Mouse (Mus musculus) liver, embryonic 11.5 days (tissue): ENCODE data around the gene Tbx4. TPM values are rescaled to one million over a fixed set of nuclear protein-coding genes. Genes with fewer than 3 reads are reported as not detected.

Source experiments
- ATAC-seq: fragments of 200-750 bp; cut with Nextera tagmentation; replicated peaks from 2 replicates; pipeline ENCODE4 v1.8.0; 2017; ENCODE audit warnings: moderate number of reproducible peaks, mild to moderate bottlenecking, moderate TSS enrichment, moderate library complexity; ENCODE audit not compliant: low FRiP score
- DNase-seq: peaks from one replicate; pipeline ENCODE4 v3.0.0-alpha.2; 2017; ENCODE audit warnings: low spot score
- H3K27ac ChIP-seq: fragments of 300-500 bp; sonication (generic); 2 replicates; pipeline ENCODE4 v1.5.1; 2014; ENCODE audit warnings: mild to moderate bottlenecking, low read depth, low read length, control low read depth
- H3K27me3 ChIP-seq: fragments of 300-500 bp; sonication (generic); replicated peaks from 2 replicates; pipeline ENCODE4 v1.6.1; 2014; ENCODE audit warnings: low read length, mixed read lengths; ENCODE audit not compliant: control insufficient read depth, insufficient read depth
- H3K36me3 ChIP-seq: fragments of 300-500 bp; sonication (generic); 2 replicates; pipeline ENCODE4 v1.6.1; 2014; ENCODE audit warnings: mild to moderate bottlenecking, low read length, moderate library complexity, mixed read lengths; ENCODE audit not compliant: control insufficient read depth, insufficient read depth
- H3K4me1 ChIP-seq: fragments of 300-500 bp; sonication (generic); replicated peaks from 2 replicates; pipeline ENCODE4 v1.6.1; 2014; ENCODE audit warnings: low read length, mixed read lengths; ENCODE audit not compliant: control insufficient read depth, insufficient read depth
- H3K4me2 ChIP-seq: fragments of 300-500 bp; sonication (generic); 2 replicates; pipeline ENCODE4 v1.6.1; 2014; ENCODE audit warnings: mild to moderate bottlenecking, control low read depth, moderate library complexity
- H3K4me3 ChIP-seq: fragments of 300-500 bp; sonication (generic); 2 replicates; pipeline ENCODE4 v1.5.1; 2014; ENCODE audit warnings: low read depth, low read length, control low read depth
- H3K9ac ChIP-seq: fragments of 300-500 bp; sonication (generic); 2 replicates; pipeline ENCODE4 v1.6.1; 2014; ENCODE audit warnings: low read depth, low read length, control low read depth
- H3K9me3 ChIP-seq: fragments of 300-500 bp; sonication (generic); 2 replicates; pipeline ENCODE4 v1.6.1; 2016; ENCODE audit warnings: low read length, inconsistent platforms, mixed read lengths; ENCODE audit not compliant: control insufficient read depth
- WGBS: fragments of 180-500 bp; shearing (Covaris S2); extraction: QIAGEN DNeasy Blood & Tissue Kit; methylation state at CpG from one replicate; pipeline ENCODE4 v1.1.7; 2014; 5-methylcytosine and 5-hydroxymethylcytosine counted together
- polyA plus RNA-seq: library from polyadenylated mRNA; unstranded; fragments of >200 nt; fragmentation: Nextera tagmentation; extraction: Ambion mirVana; gene quantifications from 2 replicates; pipeline ENCODE4 v1.2.1, GENCODE M21; 2014

Tbx4 gene
- polyA plus RNA-seq, 1 experiment from 2014 or later: 0.86 TPM

DNA sequence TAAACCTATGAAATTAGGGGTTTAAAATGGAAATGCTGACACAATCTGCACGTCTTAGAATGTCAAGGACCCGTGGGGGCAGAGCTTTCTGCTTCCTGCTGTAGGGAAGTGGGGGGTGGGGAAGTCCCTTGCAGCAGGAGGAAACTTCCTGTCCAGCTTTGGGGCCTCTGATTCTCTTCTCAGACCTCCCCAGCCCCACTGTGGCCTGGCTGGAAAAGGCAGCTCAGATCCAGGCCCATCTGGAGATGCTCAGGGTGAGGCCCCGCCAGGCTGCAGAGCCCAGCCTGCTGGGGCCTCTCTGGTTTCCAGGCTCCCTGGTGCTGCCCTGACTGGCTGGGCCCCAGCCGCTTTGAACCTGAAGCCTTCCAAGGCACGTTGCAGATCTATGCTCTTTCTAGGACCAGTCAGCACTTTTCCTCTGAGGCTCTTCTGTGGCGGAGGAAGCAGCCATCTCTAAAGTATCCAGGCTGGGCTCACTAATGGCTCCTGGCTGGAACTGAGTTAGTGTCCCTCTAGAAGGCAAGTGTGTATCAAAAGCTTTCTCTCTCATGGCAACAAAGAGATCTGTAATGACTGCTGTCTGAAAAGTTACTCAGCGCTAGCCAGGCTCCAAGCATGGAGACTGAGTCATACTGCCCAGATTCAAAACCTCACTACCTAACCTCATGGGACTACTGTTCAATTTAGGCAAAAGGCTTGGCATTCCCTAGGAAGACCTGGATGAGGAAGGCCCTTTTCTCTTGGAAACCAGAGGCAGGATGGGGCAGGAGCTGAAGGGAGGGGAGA is 55.8 kb downstream of the Tbx4 start:
- no peaks in the 10 kb centered on the region for H3K9me3 ChIP-seq
- H3K4me2 ChIP-seq: no peak overlapping the region
- ATAC-seq (no peak), DNase-seq (no peak)
- H3K4me3 ChIP-seq: no peak overlapping the region
- H3K27me3 ChIP-seq: peaks cover 3% of the 10 kb centered on the region; the same call in 1 of the 2 replicates
- H3K36me3 ChIP-seq: no peaks in the 10 kb centered on the region
- H3K9ac ChIP-seq: no peak overlapping the region
- 42% methylated on average over 7 of the region's 7 CpGs for WGBS
- H3K4me1 ChIP-seq: no peaks in the 10 kb centered on the region
- no peak overlapping the region for H3K27ac ChIP-seq

DNA sequence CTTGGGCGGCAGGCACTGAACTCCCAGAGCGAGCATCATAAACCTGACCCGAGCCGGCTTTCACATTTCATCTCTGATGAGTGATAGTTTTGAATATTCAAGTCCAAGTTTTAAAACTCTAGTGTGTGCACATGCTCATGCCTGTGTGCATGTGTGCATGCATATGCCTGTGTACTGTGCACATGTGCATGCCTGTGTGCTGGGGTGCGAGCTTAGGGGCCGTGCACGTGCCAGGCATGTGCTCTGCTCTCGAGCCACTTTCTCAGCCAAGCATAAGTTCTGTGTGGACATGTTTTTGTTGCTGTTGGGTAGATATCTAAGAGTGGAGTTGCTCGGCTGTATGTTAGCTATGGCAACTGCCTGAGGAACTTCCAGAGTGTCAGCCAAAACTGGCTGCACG is 62.5 kb downstream of the Tbx4 start:
- WGBS: 89% methylated on average over 10 of the region's 10 CpGs

DNA sequence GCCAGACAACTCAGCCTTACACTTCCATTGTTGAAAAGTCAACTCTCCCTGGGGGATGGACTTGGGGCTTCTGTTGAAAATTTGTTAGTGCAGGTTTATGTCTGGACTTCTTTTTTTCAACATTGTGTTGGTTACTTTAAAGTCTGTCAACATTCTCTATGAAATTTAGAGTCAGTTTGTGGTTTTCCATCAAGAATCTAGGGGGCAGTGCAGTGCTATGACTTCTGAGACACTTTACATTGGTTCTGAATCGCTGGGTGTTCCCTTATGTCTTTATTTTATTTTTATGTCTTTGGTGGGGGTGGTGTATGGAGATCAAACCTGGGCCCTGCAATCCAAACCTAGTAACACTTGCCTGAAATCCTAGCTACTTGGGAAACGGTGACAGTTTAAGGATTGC is 63.5 kb downstream of the Tbx4 start:
- no peaks in the 10 kb centered on the region for H3K36me3 ChIP-seq
- no peak overlapping the region for H3K9ac ChIP-seq
- no peak overlapping the region for H3K4me2 ChIP-seq
- H3K4me1 ChIP-seq: no peaks in the 10 kb centered on the region
- no peak overlapping the region for H3K4me3 ChIP-seq
- WGBS: 74% methylated on average over 2 of the region's 2 CpGs
- DNase-seq (no peak), ATAC-seq (no peak)
- no peak overlapping the region for H3K27ac ChIP-seq
- H3K27me3 ChIP-seq: 0 out of 2 replicates have a peak, but pooled peaks cover 4% of the 10 kb centered on the region
- no peaks in the 10 kb centered on the region for H3K9me3 ChIP-seq

More for the DNA sequence above, 62.5 kb downstream of the Tbx4 start:
- DNase-seq (no peak), ATAC-seq (no peak)
- H3K27ac ChIP-seq: no peak overlapping the region
- no peak overlapping the region for H3K4me2 ChIP-seq
- no peak overlapping the region for H3K9ac ChIP-seq
- H3K36me3 ChIP-seq: no peaks in the 10 kb centered on the region
- H3K27me3 ChIP-seq: 0 out of 2 replicates have a peak, but pooled peaks cover 4% of the 10 kb centered on the region
- no peak overlapping the region for H3K4me3 ChIP-seq
- no peaks in the 10 kb centered on the region for H3K9me3 ChIP-seq
- H3K4me1 ChIP-seq: no peaks in the 10 kb centered on the region

DNA sequence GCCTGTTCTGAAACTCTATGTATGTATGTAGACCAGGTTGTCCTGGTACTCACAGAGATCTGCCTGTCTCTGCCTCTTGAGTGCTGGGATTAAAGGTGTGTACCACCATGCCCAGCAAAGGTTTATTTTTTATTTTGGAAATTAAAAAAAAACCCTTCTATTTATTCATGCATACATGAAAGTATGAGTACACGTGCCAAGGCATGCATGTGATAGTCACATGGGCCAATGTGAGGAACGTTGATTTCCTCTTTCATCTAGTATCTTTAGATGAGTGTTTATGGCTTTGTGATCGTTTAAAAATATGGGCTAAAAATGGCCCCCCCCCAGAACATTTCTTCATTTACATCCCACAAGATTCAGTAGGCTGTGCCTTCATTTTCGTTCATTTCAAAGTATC is 66.3 kb downstream of the Tbx4 start:
- Histone ChIP-seq H3K27ac (no peak overlapping the region), H3K9ac (no peak overlapping the region), H3K4me3 (no peak overlapping the region), H3K4me2 (no peak overlapping the region), H3K36me3 (no peaks in the 10 kb centered on the region), H3K4me1 (no peaks in the 10 kb centered on the region), H3K9me3 (no peaks in the 10 kb centered on the region), H3K27me3 (0 out of 2 replicates have a peak, but pooled peaks cover 4% of the 10 kb centered on the region)
- ATAC-seq: no peak
- DNase-seq: no peak
- 85% methylated on average over 4 of the region's 4 CpGs for WGBS

- DNase-seq (no peak), ATAC-seq (no peak)
Measured at GRCm38 (mm10) chr11:85955611-85956010, 69.4 kb downstream of the Tbx4 start.

GRCm38 (mm10) chr11:85956422-85956821 is 70.2 kb downstream of the Tbx4 start:
- H3K9me3 ChIP-seq: no peaks in the 10 kb centered on the region
- ATAC-seq (no peak), DNase-seq (no peak)
- 62% methylated on average over 10 of the region's 10 CpGs for WGBS
- no peaks in the 10 kb centered on the region; the same call in 1 of the 2 replicates for H3K4me1 ChIP-seq
- H3K4me2 ChIP-seq: no peak overlapping the region
- H3K27me3 ChIP-seq: 0 out of 2 replicates have a peak, but pooled peaks cover 2% of the 10 kb centered on the region
- H3K36me3 ChIP-seq: no peaks in the 10 kb centered on the region
- H3K4me3 ChIP-seq: no peak overlapping the region
- H3K9ac ChIP-seq: no peak overlapping the region
- H3K27ac ChIP-seq: no peak overlapping the region

More at GRCm38 (mm10) chr11:85955611-85956010, 69.4 kb downstream of the Tbx4 start:
- H3K27me3 ChIP-seq: 0 out of 2 replicates have a peak, but pooled peaks cover 2% of the 10 kb centered on the region
- 77% methylated on average over 12 of the region's 12 CpGs for WGBS
- no peak overlapping the region for H3K27ac ChIP-seq
- no peaks in the 10 kb centered on the region for H3K9me3 ChIP-seq
- no peaks in the 10 kb centered on the region; the same call in 1 of the 2 replicates for H3K4me1 ChIP-seq
- no peaks in the 10 kb centered on the region for H3K36me3 ChIP-seq
- no peak overlapping the region for H3K9ac ChIP-seq
- no peak overlapping the region for H3K4me3 ChIP-seq
- no peak overlapping the region for H3K4me2 ChIP-seq

DNA sequence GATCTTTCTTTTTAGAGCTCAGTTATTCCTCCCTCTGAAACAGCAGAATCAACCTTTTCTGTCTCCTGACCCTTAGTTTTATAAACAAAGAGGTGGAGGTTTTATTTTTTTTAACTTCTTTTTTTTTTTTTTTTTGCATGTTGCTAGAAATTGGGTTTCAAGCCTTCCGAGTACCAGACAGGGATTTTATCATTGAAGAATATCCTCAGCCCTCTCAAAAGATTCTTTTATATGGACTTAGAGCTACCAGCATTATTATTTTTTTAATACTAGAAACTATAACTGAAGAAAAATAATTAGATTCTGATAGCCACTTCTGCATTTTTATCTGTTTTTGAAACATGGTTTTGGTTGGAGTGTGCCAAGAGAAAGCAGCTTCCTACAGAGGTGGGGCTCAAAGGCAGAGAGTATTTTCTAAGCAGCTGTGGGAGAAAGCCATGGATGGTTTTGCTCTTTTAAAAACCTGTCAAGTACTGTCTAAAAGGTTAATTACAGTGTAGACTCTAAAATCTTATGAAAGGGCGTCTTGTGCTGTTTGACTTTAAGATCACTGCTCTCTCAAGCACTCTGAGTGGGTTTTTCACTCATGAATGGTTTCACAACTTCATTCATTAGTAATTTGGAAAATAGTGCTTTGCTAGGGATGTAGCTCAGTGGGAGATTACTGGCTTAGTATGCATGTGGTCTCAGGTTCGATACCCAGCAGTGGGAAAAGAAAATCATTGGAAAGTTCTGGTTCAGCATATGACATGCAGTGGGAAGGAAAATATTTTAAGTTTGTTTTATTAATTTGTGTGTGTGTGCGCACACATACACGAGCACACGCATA is 70.9 kb downstream of the Tbx4 start:
- Histone ChIP-seq H3K4me1 (no peaks in the 10 kb centered on the region; the same call in 1 of the 2 replicates), H3K4me3 (no peak overlapping the region), H3K36me3 (no peaks in the 10 kb centered on the region), H3K9ac (no peak overlapping the region), H3K4me2 (no peak overlapping the region), H3K9me3 (no peaks in the 10 kb centered on the region), H3K27ac (no peak overlapping the region), H3K27me3 (no peaks in the 10 kb centered on the region)
- DNase-seq (no peak), ATAC-seq (no peak)
- 85% methylated on average over 6 of the region's 6 CpGs for WGBS

GRCm38 (mm10) chr11:85959837-85960236 is 73.6 kb downstream of the Tbx4 start:
- 47% methylated on average over 5 of the region's 5 CpGs for WGBS
- H3K27me3 ChIP-seq: no peaks in the 10 kb centered on the region
- no peaks in the 10 kb centered on the region for H3K9me3 ChIP-seq
- no peaks in the 10 kb centered on the region for H3K36me3 ChIP-seq
- DNase-seq (no peak), ATAC-seq (no peak)
- no peak overlapping the region for H3K27ac ChIP-seq
- H3K4me3 ChIP-seq: no peak overlapping the region
- H3K4me2 ChIP-seq: no peak overlapping the region
- no peaks in the 10 kb centered on the region; the same call in 1 of the 2 replicates for H3K4me1 ChIP-seq
- H3K9ac ChIP-seq: no peak overlapping the region
